Mouse (Mus musculus) megakaryocyte, embryonic 14.5 days (primary cell): ENCODE results near the gene Fcrla.

Experiments used
- FLI1 ChIP-seq: IDR thresholded peaks from 2 replicates; pipeline ENCODE4 v1.6.1; 2012; ENCODE audit warnings: low read length, inconsistent platforms, mixed read lengths
- GATA1 ChIP-seq: IDR thresholded peaks from 3 replicates; pipeline ENCODE4 v1.6.1; 2012; ENCODE audit warnings: mixed read lengths, low read length, inconsistent platforms, borderline replicate concordance

DNA sequence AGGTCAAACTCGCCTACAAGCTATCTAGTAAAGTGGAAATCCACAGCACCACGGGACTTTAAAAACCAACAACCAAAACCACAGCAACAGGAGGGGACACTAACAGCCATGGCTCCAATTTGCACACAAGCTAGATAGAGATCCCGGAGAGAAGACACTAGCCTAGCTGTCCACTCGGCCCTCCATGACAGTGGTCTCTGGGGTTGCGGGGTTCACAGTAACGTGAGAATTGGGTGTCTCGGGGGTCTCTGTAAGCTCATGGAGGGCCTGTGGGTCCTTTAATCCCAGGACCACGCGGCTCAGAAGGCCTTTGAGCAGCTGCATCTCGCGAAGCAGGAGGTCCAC is 20.3 kb downstream of the Fcrla start:
- TF ChIP-seq GATA1 (no peak), FLI1 (no peak)
